ENCODE assay signal across 15 mouse cellular contexts in the genomic region with DNA sequence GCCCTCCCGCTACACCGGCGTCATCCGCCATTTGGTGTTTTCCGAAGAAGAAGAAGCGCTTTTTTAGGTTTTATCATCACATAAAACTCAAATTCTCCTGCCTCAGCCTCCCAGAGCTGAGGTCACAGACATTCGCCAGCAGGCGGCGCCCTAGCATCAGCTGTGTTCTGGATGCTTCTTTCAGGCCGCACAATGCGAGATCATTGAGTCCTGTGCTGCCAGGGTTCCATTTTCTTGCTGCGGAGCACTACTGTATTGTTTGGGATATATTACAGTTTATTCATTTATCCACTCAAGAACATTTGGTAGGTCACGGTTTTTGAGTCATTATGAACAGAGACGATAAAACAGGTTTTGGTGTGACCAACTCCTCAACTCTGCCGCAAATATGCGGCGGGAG. TPM values are rescaled to one million over a fixed set of nuclear protein-coding genes. Genes with fewer than 3 reads are reported as not detected.
DNase-seq lines count a peak whose midpoint lies in the region; ATAC-seq and TF ChIP-seq lines count a peak whose summit lies in the region.
"Had no signal": no experiment of that assay in that cellular context is flagged by ENCODE, and none has a peak within 500 bp of the region (broad histone marks: within the 10 kb centered on the region; RNA-seq: fewer than 3 reads in every experiment).

No protein-coding gene starts in this region.

- DNase-seq in liver, adult 2 months (ENCODE audit: extremely low read depth, low read depth, low spot score), result no peak
- DNase-seq in CH12.LX (ENCODE audit: extremely low read depth) (peak; percentile 32), NIH3T3 (ENCODE audit: low read depth) (peak; percentile 35)
- no peak for DNase-seq in cerebellum, postnatal 14 days
- no peak for DNase-seq in embryo, embryonic 10.5 days (ENCODE audit: low spot score)
- DNase-seq: embryo, embryonic 11 days; kidney, adult 11 months had no signal

- no peaks in the 10 kb centered on the region for H3K79me2 ChIP-seq in liver, adult 2 months (ENCODE audit: control insufficient read depth, insufficient read depth, low read length)
- H3K79me2 ChIP-seq in CH12.LX (replicated peaks; ENCODE audit: control insufficient read depth, extremely low read depth, insufficient read depth, poor library complexity, severe bottlenecking), result peaks cover 6% of the 10 kb centered on the region

- H3K9me3 ChIP-seq in liver, embryonic 12.5 days (replicated peaks), result no peaks in the 10 kb centered on the region
- no peaks in the 10 kb centered on the region for H3K9me3 ChIP-seq in CH12.LX (replicated peaks; ENCODE audit: low read length)
- H3K9me3 ChIP-seq: forebrain, embryonic 15.5 days; heart, embryonic 13.5 days; neural tube, embryonic 15.5 days had no signal

- peaks cover 6% of the 10 kb centered on the region; the same call in 1 of the 2 replicates for H3K36me3 ChIP-seq in liver, adult 2 months (ENCODE audit: control insufficient read depth, insufficient read depth, low read length)
- peaks cover 96% of the 10 kb centered on the region for H3K36me3 ChIP-seq in liver, embryonic 12.5 days
- peaks cover 50 to 83% of the 10 kb centered on the region in 2 experiments for H3K36me3 ChIP-seq in CH12.LX (replicated peaks in 1 of 2; ENCODE audit: control insufficient read depth in 1 of 2, insufficient read depth in 1 of 2, low read length in 1 of 2)
- H3K36me3 ChIP-seq in small intestine, adult 2 months (ENCODE audit: control insufficient read depth, insufficient read depth, low read length), result peaks cover 36% of the 10 kb centered on the region

- dilution Hi-C loops in CH12.LX (cut with MboI; ENCODE audit: extremely low pct_ligation_motif_present, extremely low pct_unique_long_range_greater_than_20kb, low sequenced_read_pairs), result no loop called here

- no peaks in the 10 kb centered on the region for H3K27me3 ChIP-seq in liver, adult 2 months (ENCODE audit: control insufficient read depth, insufficient read depth, low read length)
- no peaks in the 10 kb centered on the region for H3K27me3 ChIP-seq in liver, embryonic 12.5 days (replicated peaks)
- H3K27me3 ChIP-seq in CH12.LX (replicated peaks), result no peaks in the 10 kb centered on the region
- H3K27me3 ChIP-seq in small intestine, adult 2 months (ENCODE audit: control insufficient read depth, insufficient read depth, low read length), result no peaks in the 10 kb centered on the region
- H3K27me3 ChIP-seq: forebrain, embryonic 15.5 days; heart, embryonic 13.5 days; neural tube, embryonic 15.5 days had no signal

- WGBS in liver, adult 2 months, result 98% methylated on average over 17 of the region's 17 CpGs
- WGBS in liver, embryonic 12.5 days (ENCODE audit: insufficient replicate concordance), result 88% methylated on average over 17 of the region's 17 CpGs
- WGBS in small intestine, adult 2 months, result 95% methylated on average over 17 of the region's 17 CpGs

- H3K4me2 ChIP-seq in liver, embryonic 12.5 days, result no peak overlapping the region
- H3K4me2 ChIP-seq in CH12.LX (ENCODE audit: insufficient read depth, low read depth, poor library complexity, severe bottlenecking), result no peak overlapping the region
- H3K4me2 ChIP-seq: forebrain, embryonic 15.5 days; heart, embryonic 13.5 days; neural tube, embryonic 15.5 days had no signal

- TF ChIP-seq POLR2A in liver, adult 2 months (IDR thresholded peaks at IDR 0.05; ENCODE audit: extremely low read depth, insufficient read depth, low read length), result no peak
- TF ChIP-seq POLR2A in CH12.LX (IDR thresholded peaks at IDR 0.05; ENCODE audit: low read depth, low read length), result no peak
- no peak for TF ChIP-seq POLR2A in small intestine, adult 2 months (IDR thresholded peaks at IDR 0.05; ENCODE audit: low read depth, low read length)

- TF ChIP-seq RAD21 in CH12.LX (IDR thresholded peaks at IDR 0.05; ENCODE audit: low read depth, low read length), result peak; percentile 32

- no peak overlapping the region for H3K27ac ChIP-seq in liver, adult 2 months (replicated peaks; ENCODE audit: insufficient read depth, low read depth, low read length)
- H3K27ac ChIP-seq in liver, embryonic 12.5 days, result no peak overlapping the region
- H3K27ac ChIP-seq in CH12.LX (ENCODE audit: insufficient read depth, low read depth), result no peak overlapping the region
- no peak overlapping the region for H3K27ac ChIP-seq in small intestine, adult 2 months (ENCODE audit: insufficient read depth, low read depth, low read length)
- H3K27ac ChIP-seq: forebrain, embryonic 15.5 days; heart, embryonic 13.5 days; macrophage; neural tube, embryonic 15.5 days had no signal

- H3K4me1 ChIP-seq in liver, adult 2 months (ENCODE audit: control insufficient read depth, insufficient read depth, low read length), result no peaks in the 10 kb centered on the region
- H3K4me1 ChIP-seq in liver, embryonic 12.5 days, result no peaks in the 10 kb centered on the region
- peaks cover 0 to 6% of the 10 kb centered on the region in 2 experiments; a peak in 2 of 4 replicates for H3K4me1 ChIP-seq in CH12.LX (ENCODE audit: control insufficient read depth in 1 of 2, insufficient read depth in 2 of 2)
- no peaks in the 10 kb centered on the region for H3K4me1 ChIP-seq in small intestine, adult 2 months (ENCODE audit: control insufficient read depth, insufficient read depth, insufficient read length, low read length)
- H3K4me1 ChIP-seq: forebrain, embryonic 15.5 days; heart, embryonic 13.5 days; neural tube, embryonic 15.5 days had no signal

- no peak overlapping the region for H3K9ac ChIP-seq in liver, adult 2 months (ENCODE audit: low read depth, low read length)
- H3K9ac ChIP-seq in liver, embryonic 12.5 days, result no peak overlapping the region
- no peak overlapping the region for H3K9ac ChIP-seq in CH12.LX (ENCODE audit: insufficient read depth, low read depth)
- H3K9ac ChIP-seq: forebrain, embryonic 15.5 days; heart, embryonic 13.5 days; neural tube, embryonic 15.5 days had no signal

- in situ Hi-C loops in CH12.LX (cut with MboI; ENCODE audit: low pct_ligation_motif_present, low pct_unique_long_range_greater_than_20kb, low sequenced_read_pairs), result no loop called here

- TF ChIP-seq CTCF in liver, adult 2 months (IDR thresholded peaks at IDR 0.05; ENCODE audit: low read depth, low read length), result peak; percentile 47
- peak; percentile 49 to 57 for TF ChIP-seq CTCF in CH12.LX (conservative IDR thresholded peaks at IDR 0.05 in 1 of 2, IDR thresholded peaks at IDR 0.05 in 1 of 2; ENCODE audit: low read depth in 2 of 2, low read length in 2 of 2)
- TF ChIP-seq CTCF in small intestine, adult 2 months (IDR thresholded peaks at IDR 0.05; ENCODE audit: extremely low read depth, insufficient read length, insufficient replicate concordance, low read depth, low read length), result peak; percentile 53; the same call in 1 of the 2 replicates

- no peak for ATAC-seq in liver, embryonic 12.5 days
- ATAC-seq: forebrain, embryonic 15.5 days had no signal

- no peak for TF ChIP-seq EP300 in CH12.LX (IDR thresholded peaks at IDR 0.05; ENCODE audit: low read length)

- no peak overlapping the region for H3K4me3 ChIP-seq in liver, adult 2 months (ENCODE audit: insufficient read depth, low read depth, low read length)
- H3K4me3 ChIP-seq in liver, embryonic 12.5 days, result no peak overlapping the region
- no peak overlapping the region for H3K4me3 ChIP-seq in CH12.LX (replicated peaks in 1 of 3; ENCODE audit: low read depth in 2 of 3, low read length in 2 of 3, poor library complexity in 1 of 3)
- H3K4me3 ChIP-seq in small intestine, adult 2 months (ENCODE audit: low read depth, low read length), result no peak overlapping the region
- H3K4me3 ChIP-seq: forebrain, embryonic 15.5 days; heart, embryonic 13.5 days; neural tube, embryonic 15.5 days had no signal

TF ChIP-seq in CH12.LX, 34 proteins besides CTCF, POLR2A, EP300 and RAD21 (continues in another document):
- TF ChIP-seq SMC3 (IDR thresholded peaks at IDR 0.05; ENCODE audit: low read depth, low read length), result peak; percentile 7; the same call in 1 of the 2 replicates

RNA-seq across cellular contexts. Expression of gene Terf2, which starts 11.0 kb away (rescaled TPM):
- total RNA-seq in liver, adult 2 months (2014; rRNA removed), result 3.6 and 4.0 TPM in 2 replicates
- polyA plus RNA-seq in liver, adult 2 months (2012; rRNA removed), result 2.9 and 3.3 TPM in 2 replicates
- polyA plus RNA-seq in liver, embryonic 12.5 days (2016; fragmentation: Nextera tagmentation; extraction: Ambion mirVana), result 9.2 and 11.5 TPM in 2 replicates
- total RNA-seq in CH12.LX (2012; rRNA removed) (12.5 and 14.5 TPM in 2 replicates), CH12.LX (2014; rRNA removed) (18.3 and 21.0 TPM in 2 replicates)
- polyA plus RNA-seq in CH12.LX (2012; ENCODE audit: insufficient read length, low read depth), result 33.2 and 33.7 TPM in 2 replicates
- 2.5 and 4.5 TPM in 2 replicates for polyA plus RNA-seq in small intestine, adult 2 months (2012; rRNA removed)

RNA-seq across cellular contexts. Expression of gene Tmed6, which starts 19.9 kb away (rescaled TPM):
- 2.0 TPM in 1 of 2 replicates, not detected in the other for total RNA-seq in liver, adult 2 months (2014; rRNA removed)
- polyA plus RNA-seq in liver, adult 2 months (2012; rRNA removed), result not detected in 2 replicates
- polyA plus RNA-seq in liver, embryonic 12.5 days (2016; fragmentation: Nextera tagmentation; extraction: Ambion mirVana), result 5.6 and 5.7 TPM in 2 replicates
- 0.55 TPM in 1 of 2 replicates, not detected in the other for total RNA-seq in CH12.LX (2012; rRNA removed)
- 0.97 and 1.1 TPM in 2 replicates for total RNA-seq in CH12.LX (2014; rRNA removed)
- polyA plus RNA-seq in CH12.LX (2012; ENCODE audit: insufficient read length, low read depth), result 0.36 and 0.48 TPM in 2 replicates
- polyA plus RNA-seq in small intestine, adult 2 months (2012; rRNA removed), result 7.1 and 88.2 TPM in 2 replicates
- total RNA-seq: adrenal gland, postnatal 36 days; left cerebral cortex, postnatal 10 days had no signal
- polyA plus RNA-seq: forebrain, embryonic 15.5 days; heart, embryonic 13.5 days; macrophage; neural tube, embryonic 15.5 days had no signal

RNA-seq across cellular contexts. Expression of gene Nip7, which starts 28.7 kb away (rescaled TPM):
- total RNA-seq in liver, adult 2 months (2014; rRNA removed), result 16.0 and 21.8 TPM in 2 replicates
- 17.8 and 26.2 TPM in 2 replicates for polyA plus RNA-seq in liver, adult 2 months (2012; rRNA removed)
- 83.4 and 83.8 TPM in 2 replicates for polyA plus RNA-seq in liver, embryonic 12.5 days (2016; fragmentation: Nextera tagmentation; extraction: Ambion mirVana)
- total RNA-seq in CH12.LX (2012; rRNA removed), result 166 and 205 TPM in 2 replicates
- total RNA-seq in CH12.LX (2014; rRNA removed), result 210 and 226 TPM in 2 replicates
- 231 and 233 TPM in 2 replicates for polyA plus RNA-seq in CH12.LX (2012; ENCODE audit: insufficient read length, low read depth)
- polyA plus RNA-seq in small intestine, adult 2 months (2012; rRNA removed), result 5.9 and 10.8 TPM in 2 replicates

RNA-seq across cellular contexts. Expression of gene Cog8, which starts 28.9 kb away (rescaled TPM):
- 11.6 and 13.3 TPM in 2 replicates for total RNA-seq in liver, adult 2 months (2014; rRNA removed)
- 17.5 and 27.0 TPM in 2 replicates for polyA plus RNA-seq in liver, adult 2 months (2012; rRNA removed)
- polyA plus RNA-seq in liver, embryonic 12.5 days (2016; fragmentation: Nextera tagmentation; extraction: Ambion mirVana), result 31.2 and 32.2 TPM in 2 replicates
- total RNA-seq in CH12.LX (2012; rRNA removed) (24.2 and 30.7 TPM in 2 replicates), CH12.LX (2014; rRNA removed) (35.6 and 39.3 TPM in 2 replicates)
- polyA plus RNA-seq in CH12.LX (2012; ENCODE audit: insufficient read length, low read depth), result 31.5 and 35.3 TPM in 2 replicates
- polyA plus RNA-seq in small intestine, adult 2 months (2012; rRNA removed), result 11.7 and 18.7 TPM in 2 replicates

RNA-seq across cellular contexts. Expression of gene Pdf, which starts 36.9 kb away (rescaled TPM):
- 19.5 and 26.6 TPM in 2 replicates for total RNA-seq in liver, adult 2 months (2014; rRNA removed)
- polyA plus RNA-seq in liver, adult 2 months (2012; rRNA removed), result 32.9 and 42.7 TPM in 2 replicates
- 30.1 and 35.4 TPM in 2 replicates for polyA plus RNA-seq in liver, embryonic 12.5 days (2016; fragmentation: Nextera tagmentation; extraction: Ambion mirVana)
- total RNA-seq in CH12.LX (2012; rRNA removed) (34.6 and 43.7 TPM in 2 replicates), CH12.LX (2014; rRNA removed) (49.4 and 50.2 TPM in 2 replicates)
- polyA plus RNA-seq in CH12.LX (2012; ENCODE audit: insufficient read length, low read depth), result 36.8 and 38.9 TPM in 2 replicates
- polyA plus RNA-seq in small intestine, adult 2 months (2012; rRNA removed), result 34.1 and 37.0 TPM in 2 replicates

Comparison
In these comparisons a context has a peak if more than half of its experiments do, and no peak if none do; other contexts are left out.
1. DNase-seq: peak in CH12.LX (single experiment) and NIH3T3 (single experiment); none in liver, adult 2 months (single experiment), cerebellum, postnatal 14 days (0 of 2) and embryo, embryonic 10.5 days (single experiment).
2. Peak in every context shown above with its lines, with median percentiles within 50 percentile points of each other: CTCF ChIP-seq.